Mouse (Mus musculus): ENCODE data around the gene Rdh16f2. TPM values are rescaled to one million over a fixed set of nuclear protein-coding genes. Genes with fewer than 3 reads are reported as not detected.
A peak's percentile ranks its signal among the peaks of the same experiment; 100 is the strongest.
"Not testable (repeated sequence)": the region's sequence is repeated elsewhere in the genome, so short reads cannot be mapped to it uniquely, and the experiment has no call there.

The Rdh16f2 gene
- not detected in 2 replicates for polyA plus RNA-seq (2014; fragmentation: Nextera tagmentation; extraction: Ambion mirVana)

GRCm38 (mm10) chr10:127866232-127866631 is at the start of gene Rdh16f2:
Gene Rdh16f2, plus strand, starts transcription at chr10:127866474.
- Histone ChIP-seq H3K9ac (replicated peaks; ENCODE audit: low read length) (no peak within 1 kb of the TSS), H3K27ac (replicated peaks; ENCODE audit: low read depth, low read length) (no peak within 1 kb of the TSS), H3K4me1 (ENCODE audit: control insufficient read depth, insufficient read depth, low read length) (no peaks in the 10 kb centered on the region), H3K9me3 (ENCODE audit: control insufficient read depth, low read length) (no peaks in the 10 kb centered on the region), H3K4me2 (ENCODE audit: low read length) (no peak within 1 kb of the TSS), H3K36me3 (ENCODE audit: control insufficient read depth, insufficient read depth, low read length) (no peaks in the 10 kb centered on the region), H3K4me3 (replicated peaks; ENCODE audit: low read depth, low read length) (no peak within 1 kb of the TSS), H3K27me3 (ENCODE audit: control insufficient read depth, insufficient read depth, low read length) (no peaks in the 10 kb centered on the region)
- 80% methylated on average over 3 of the region's 3 CpGs for WGBS
- DNase-seq (no peak), ATAC-seq (ENCODE audit: low FRiP score, low TSS enrichment) (no peak)

- not testable (repeated sequence) for H3K9me3 ChIP-seq (ENCODE audit: control insufficient read depth, low read length); H3K4me3 ChIP-seq (replicated peaks; ENCODE audit: low read depth, low read length); DNase-seq; ATAC-seq (ENCODE audit: low FRiP score, low TSS enrichment); H3K4me1 ChIP-seq (ENCODE audit: control insufficient read depth, insufficient read depth, low read length); H3K36me3 ChIP-seq (ENCODE audit: control insufficient read depth, insufficient read depth, low read length); H3K27ac ChIP-seq (replicated peaks; ENCODE audit: low read depth, low read length); H3K9ac ChIP-seq (replicated peaks; ENCODE audit: low read length); H3K4me2 ChIP-seq (ENCODE audit: low read length); H3K27me3 ChIP-seq (ENCODE audit: control insufficient read depth, insufficient read depth, low read length)
- 72% methylated on average over 4 of the region's 4 CpGs for WGBS
These were observed 48.9 kb upstream of the Rdh16f2 start for GRCm38 (mm10) chr10:127817268-127817910.

- H3K9ac ChIP-seq (replicated peaks; ENCODE audit: low read length); H3K4me3 ChIP-seq (replicated peaks; ENCODE audit: low read depth, low read length); H3K27ac ChIP-seq (replicated peaks; ENCODE audit: low read depth, low read length); H3K4me2 ChIP-seq (ENCODE audit: low read length); H3K9me3 ChIP-seq (ENCODE audit: control insufficient read depth, low read length); H3K27me3 ChIP-seq (ENCODE audit: control insufficient read depth, insufficient read depth, low read length); ATAC-seq (ENCODE audit: low FRiP score, low TSS enrichment); DNase-seq; H3K36me3 ChIP-seq (ENCODE audit: control insufficient read depth, insufficient read depth, low read length); H3K4me1 ChIP-seq (ENCODE audit: control insufficient read depth, insufficient read depth, low read length): not testable (repeated sequence)
- WGBS, result 90% methylated on average over 2 of the region's 2 CpGs
These were observed 44.5 kb upstream of the Rdh16f2 start for GRCm38 (mm10) chr10:127821806-127822205.

- H3K4me2 ChIP-seq (ENCODE audit: low read length), result no peak overlapping the region
- no peaks in the 10 kb centered on the region for H3K4me1 ChIP-seq (ENCODE audit: control insufficient read depth, insufficient read depth, low read length)
- H3K27me3 ChIP-seq (ENCODE audit: control insufficient read depth, insufficient read depth, low read length), result no peaks in the 10 kb centered on the region
- peak; percentile 2 for DNase-seq
- H3K9me3 ChIP-seq (ENCODE audit: control insufficient read depth, low read length), result peaks cover 3% of the 10 kb centered on the region; the same call in 1 of the 2 replicates
- no peak overlapping the region for H3K4me3 ChIP-seq (replicated peaks; ENCODE audit: low read depth, low read length)
- no peak overlapping the region for H3K9ac ChIP-seq (replicated peaks; ENCODE audit: low read length)
- no peak overlapping the region for H3K27ac ChIP-seq (replicated peaks; ENCODE audit: low read depth, low read length)
- no peak for ATAC-seq (ENCODE audit: low FRiP score, low TSS enrichment)
- H3K36me3 ChIP-seq (ENCODE audit: control insufficient read depth, insufficient read depth, low read length), result no peaks in the 10 kb centered on the region
- 82% methylated on average over 6 of the region's 6 CpGs for WGBS
These were observed 40.9 kb upstream of the Rdh16f2 start for GRCm38 (mm10) chr10:127825386-127825785.

- no peak overlapping the region for H3K4me3 ChIP-seq (replicated peaks; ENCODE audit: low read depth, low read length)
- no peaks in the 10 kb centered on the region for H3K36me3 ChIP-seq (ENCODE audit: control insufficient read depth, insufficient read depth, low read length)
- no peak overlapping the region for H3K27ac ChIP-seq (replicated peaks; ENCODE audit: low read depth, low read length)
- ATAC-seq (ENCODE audit: low FRiP score, low TSS enrichment), result no peak
- no peaks in the 10 kb centered on the region for H3K4me1 ChIP-seq (ENCODE audit: control insufficient read depth, insufficient read depth, low read length)
- WGBS, result 80% methylated on average over 3 of the region's 3 CpGs
- H3K9ac ChIP-seq (replicated peaks; ENCODE audit: low read length), result no peak overlapping the region
- no peak for DNase-seq
- H3K27me3 ChIP-seq (ENCODE audit: control insufficient read depth, insufficient read depth, low read length), result no peaks in the 10 kb centered on the region
- H3K9me3 ChIP-seq (ENCODE audit: control insufficient read depth, low read length), result no peaks in the 10 kb centered on the region
- H3K4me2 ChIP-seq (ENCODE audit: low read length), result no peak overlapping the region
These were observed 37.2 kb upstream of the Rdh16f2 start for GRCm38 (mm10) chr10:127829121-127829520.

- WGBS, result 100% methylated on average over 1 of the region's 1 CpGs
- H3K4me1 ChIP-seq (ENCODE audit: control insufficient read depth, insufficient read depth, low read length); H3K27me3 ChIP-seq (ENCODE audit: control insufficient read depth, insufficient read depth, low read length); H3K36me3 ChIP-seq (ENCODE audit: control insufficient read depth, insufficient read depth, low read length); DNase-seq; H3K27ac ChIP-seq (replicated peaks; ENCODE audit: low read depth, low read length); H3K4me3 ChIP-seq (replicated peaks; ENCODE audit: low read depth, low read length); H3K4me2 ChIP-seq (ENCODE audit: low read length); H3K9ac ChIP-seq (replicated peaks; ENCODE audit: low read length); ATAC-seq (ENCODE audit: low FRiP score, low TSS enrichment); H3K9me3 ChIP-seq (ENCODE audit: control insufficient read depth, low read length): not testable (repeated sequence)
These were observed 32.1 kb upstream of the Rdh16f2 start for GRCm38 (mm10) chr10:127834186-127834585.

- Histone ChIP-seq H3K4me2 (ENCODE audit: low read length) (no peak overlapping the region), H3K4me1 (ENCODE audit: control insufficient read depth, insufficient read depth, low read length) (no peaks in the 10 kb centered on the region), H3K4me3 (replicated peaks; ENCODE audit: low read depth, low read length) (no peak overlapping the region), H3K9me3 (ENCODE audit: control insufficient read depth, low read length) (no peaks in the 10 kb centered on the region), H3K27ac (replicated peaks; ENCODE audit: low read depth, low read length) (no peak overlapping the region), H3K27me3 (ENCODE audit: control insufficient read depth, insufficient read depth, low read length) (no peaks in the 10 kb centered on the region), H3K36me3 (ENCODE audit: control insufficient read depth, insufficient read depth, low read length) (no peaks in the 10 kb centered on the region), H3K9ac (replicated peaks; ENCODE audit: low read length) (no peak overlapping the region)
- ATAC-seq (ENCODE audit: low FRiP score, low TSS enrichment), result no peak
- DNase-seq, result no peak
- WGBS, result 81% methylated on average over 5 of the region's 5 CpGs
These were observed 31.0 kb upstream of the Rdh16f2 start for GRCm38 (mm10) chr10:127835292-127835691.

- not testable (repeated sequence) for H3K9ac ChIP-seq (replicated peaks; ENCODE audit: low read length)
These were observed 28.5 kb upstream of the Rdh16f2 start for GRCm38 (mm10) chr10:127837793-127838192.

GRCm38 (mm10) chr10:127838539-127838938 is 27.7 kb upstream of the Rdh16f2 start:
- Histone ChIP-seq H3K27me3 (ENCODE audit: control insufficient read depth, insufficient read depth, low read length) (no peaks in the 10 kb centered on the region), H3K4me3 (replicated peaks; ENCODE audit: low read depth, low read length) (no peak overlapping the region), H3K9ac (replicated peaks; ENCODE audit: low read length) (no peak overlapping the region), H3K9me3 (ENCODE audit: control insufficient read depth, low read length) (no peaks in the 10 kb centered on the region), H3K4me2 (ENCODE audit: low read length) (no peak overlapping the region), H3K36me3 (ENCODE audit: control insufficient read depth, insufficient read depth, low read length) (no peaks in the 10 kb centered on the region), H3K4me1 (ENCODE audit: control insufficient read depth, insufficient read depth, low read length) (no peaks in the 10 kb centered on the region), H3K27ac (replicated peaks; ENCODE audit: low read depth, low read length) (no peak overlapping the region)
- DNase-seq (no peak), ATAC-seq (ENCODE audit: low FRiP score, low TSS enrichment) (no peak)
- 85% methylated on average over 2 of the region's 2 CpGs for WGBS

More at GRCm38 (mm10) chr10:127837793-127838192, 28.5 kb upstream of the Rdh16f2 start:
- not testable (repeated sequence) for H3K4me2 ChIP-seq (ENCODE audit: low read length); DNase-seq; H3K27me3 ChIP-seq (ENCODE audit: control insufficient read depth, insufficient read depth, low read length); H3K36me3 ChIP-seq (ENCODE audit: control insufficient read depth, insufficient read depth, low read length); H3K4me3 ChIP-seq (replicated peaks; ENCODE audit: low read depth, low read length); ATAC-seq (ENCODE audit: low FRiP score, low TSS enrichment); H3K9me3 ChIP-seq (ENCODE audit: control insufficient read depth, low read length); H3K27ac ChIP-seq (replicated peaks; ENCODE audit: low read depth, low read length); H3K4me1 ChIP-seq (ENCODE audit: control insufficient read depth, insufficient read depth, low read length)
- 94% methylated on average over 5 of the region's 5 CpGs for WGBS

All from midbrain, embryonic 14.5 days (tissue).